Mouse (Mus musculus) urinary bladder, postnatal 10 days (tissue): Measurements from ENCODE around the gene Lpp.

Experiments used
- DNase-seq: peaks from one replicate; pipeline ENCODE4 v3.0.0; 2022; ENCODE audit warnings: low spot score

Gene Lpp

DNA sequence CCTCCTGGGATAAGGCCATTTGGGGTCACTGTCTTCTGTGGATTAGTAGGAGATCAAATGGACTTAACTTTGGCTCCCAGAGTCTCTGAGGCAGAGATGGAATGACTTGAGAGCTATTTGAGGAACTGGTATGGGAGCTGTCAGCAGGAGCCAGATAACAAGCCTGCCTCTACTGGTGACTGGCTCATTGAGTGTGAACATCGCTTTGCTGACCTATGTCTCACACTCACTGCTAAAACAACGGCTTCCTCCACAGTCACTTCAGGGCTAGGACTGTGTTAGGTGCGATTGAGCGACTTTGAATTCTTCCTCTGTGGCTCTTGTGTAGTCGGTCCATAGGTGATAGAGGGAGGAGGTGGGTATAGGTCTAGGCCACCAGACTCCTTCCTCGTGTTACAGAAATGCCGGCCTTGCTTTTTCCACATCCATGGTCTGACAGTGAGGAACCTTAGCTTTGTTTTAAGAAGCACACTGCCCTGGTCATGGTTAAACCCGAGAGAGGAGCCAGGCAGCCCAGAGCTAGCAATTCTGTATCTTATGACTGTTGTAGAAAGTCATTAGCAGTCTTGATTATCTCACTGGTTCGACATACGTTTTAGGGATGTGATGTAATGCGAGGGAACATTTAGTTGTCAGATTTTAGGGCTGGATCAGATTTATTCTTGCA, 108.5 kb downstream of the Lpp start:
- DNase-seq, result no peak

DNA sequence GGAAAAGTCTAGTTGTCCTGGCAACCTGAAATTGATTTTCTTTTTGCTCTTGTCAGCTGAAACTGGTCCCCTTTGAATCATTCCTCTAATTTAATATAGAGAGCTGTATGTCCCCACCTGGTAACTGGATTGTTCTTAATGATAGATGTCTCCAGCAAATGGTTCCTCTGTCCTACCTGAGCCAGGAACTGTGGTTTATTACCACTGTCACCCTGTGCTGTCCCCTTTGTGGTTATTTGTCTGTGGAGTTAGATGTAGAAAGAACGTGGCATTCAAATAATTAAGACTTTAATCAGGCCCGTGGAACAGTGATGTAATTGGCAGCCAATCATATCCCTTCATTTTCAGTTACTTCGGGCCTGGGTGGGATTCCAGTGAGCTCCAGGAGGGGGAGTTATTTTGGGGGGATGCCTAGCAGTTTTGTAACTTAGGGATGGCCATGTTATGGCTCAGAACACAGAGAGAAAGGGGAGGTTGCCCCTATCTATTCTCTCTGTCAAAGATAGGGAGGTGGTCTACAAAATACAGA, 109.1 kb downstream of the Lpp start:
- DNase-seq, result no peak

DNA sequence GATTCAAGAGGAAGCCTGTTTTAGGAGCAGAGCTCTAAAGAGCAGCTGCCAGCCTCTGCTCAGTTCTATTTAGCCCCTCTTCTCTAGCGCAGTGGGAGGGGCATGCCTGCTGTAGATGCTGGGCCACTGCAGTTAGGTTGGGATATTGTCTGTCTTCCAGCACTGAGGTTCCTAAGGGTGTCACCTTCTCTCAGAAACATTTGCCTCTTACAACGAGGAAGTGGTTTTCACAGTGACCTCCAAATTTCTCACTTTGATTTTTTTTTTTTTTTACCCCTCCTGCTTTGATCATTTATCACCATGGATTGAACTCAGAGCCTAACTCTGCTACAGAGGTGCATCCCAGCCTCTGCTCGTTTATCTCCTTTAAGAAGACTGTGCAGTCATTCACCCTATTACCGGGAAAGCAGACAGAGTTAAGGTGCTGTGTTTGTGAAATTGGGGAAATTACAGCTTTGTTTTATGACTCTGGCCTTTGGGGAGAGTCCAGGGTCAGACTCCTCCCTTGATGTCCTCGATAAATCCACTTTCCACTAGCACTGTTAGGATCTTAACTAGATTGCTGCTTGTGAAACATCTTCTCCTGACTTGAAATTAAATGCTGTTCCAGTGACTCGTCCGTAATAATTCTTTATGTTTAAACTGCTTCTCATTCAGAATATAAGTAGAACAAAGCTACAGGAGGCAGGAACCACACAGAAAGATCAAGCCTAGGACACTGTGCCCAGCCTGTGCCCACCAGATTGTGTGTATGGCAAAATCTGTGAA, 111.7 kb downstream of the Lpp start:
- no peak for DNase-seq

DNA sequence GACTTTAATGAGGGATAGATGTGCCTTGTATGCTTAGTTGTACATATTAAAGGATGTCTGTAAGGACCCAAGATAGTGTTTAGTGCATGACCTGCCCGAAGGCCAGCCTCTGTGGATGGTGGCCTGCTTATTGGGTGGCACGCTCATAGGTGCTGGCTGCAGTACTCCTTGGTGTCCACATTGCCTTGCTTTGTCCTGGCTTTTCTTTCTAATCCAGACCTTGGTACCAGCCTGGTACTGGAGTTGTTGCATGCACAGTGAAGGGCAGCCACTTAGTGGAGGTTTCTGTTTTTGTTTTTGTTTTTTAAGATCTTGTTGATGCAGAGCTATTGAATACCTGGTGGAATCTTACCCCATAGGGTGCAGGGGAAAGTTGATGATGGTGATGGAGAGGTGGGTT, 112.9 kb downstream of the Lpp start:
- no peak for DNase-seq

DNA sequence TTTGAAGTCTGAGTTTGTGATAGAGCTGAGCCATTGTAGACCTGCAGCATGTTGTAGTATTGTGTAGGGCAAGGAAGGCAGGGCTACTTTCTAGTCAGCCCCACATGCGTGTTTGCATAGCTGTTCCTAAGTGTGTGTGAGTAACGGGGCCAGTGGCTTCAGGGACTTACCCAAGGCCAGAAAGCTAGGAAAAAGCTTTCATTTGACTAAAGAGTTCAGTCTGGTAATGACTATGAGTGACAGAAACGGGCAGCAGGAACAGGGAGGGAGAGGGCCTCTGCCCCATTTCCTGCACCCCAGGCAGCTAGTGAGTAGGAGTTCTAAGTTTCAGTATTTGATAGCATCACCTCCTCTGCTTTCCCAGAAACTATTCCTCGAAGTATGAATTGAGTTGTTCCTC, 113.4 kb downstream of the Lpp start:
- no peak for DNase-seq

DNA sequence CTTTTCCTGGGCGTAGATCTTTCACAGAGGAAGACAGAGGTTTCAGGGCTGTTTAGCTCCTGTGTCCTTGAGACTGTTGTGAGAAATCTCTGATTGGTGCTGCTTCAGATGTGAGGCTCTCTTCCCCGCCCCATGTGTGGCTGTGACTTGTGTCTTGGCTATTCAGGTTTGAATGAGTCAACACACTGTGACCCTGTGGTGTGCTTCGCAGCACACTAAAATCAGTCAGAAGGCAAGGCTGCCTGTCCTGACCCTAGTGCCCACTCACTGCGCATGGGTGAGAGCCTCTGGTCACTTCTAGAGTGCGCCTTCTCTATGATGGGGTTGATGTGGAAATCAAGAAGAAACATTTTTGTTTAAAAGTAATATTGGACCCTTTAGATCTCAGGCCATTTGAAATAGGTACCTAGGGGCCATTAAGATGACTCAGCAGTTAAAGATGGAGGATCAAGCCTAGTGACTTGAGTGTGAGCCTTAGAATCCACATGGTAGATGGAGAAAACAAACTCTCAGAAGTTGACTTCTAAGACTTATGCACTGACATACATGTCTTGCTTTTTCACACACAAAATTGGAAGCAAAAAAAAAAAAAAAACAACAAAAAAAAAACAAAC, 114.7 kb downstream of the Lpp start:
- no peak for DNase-seq

DNA sequence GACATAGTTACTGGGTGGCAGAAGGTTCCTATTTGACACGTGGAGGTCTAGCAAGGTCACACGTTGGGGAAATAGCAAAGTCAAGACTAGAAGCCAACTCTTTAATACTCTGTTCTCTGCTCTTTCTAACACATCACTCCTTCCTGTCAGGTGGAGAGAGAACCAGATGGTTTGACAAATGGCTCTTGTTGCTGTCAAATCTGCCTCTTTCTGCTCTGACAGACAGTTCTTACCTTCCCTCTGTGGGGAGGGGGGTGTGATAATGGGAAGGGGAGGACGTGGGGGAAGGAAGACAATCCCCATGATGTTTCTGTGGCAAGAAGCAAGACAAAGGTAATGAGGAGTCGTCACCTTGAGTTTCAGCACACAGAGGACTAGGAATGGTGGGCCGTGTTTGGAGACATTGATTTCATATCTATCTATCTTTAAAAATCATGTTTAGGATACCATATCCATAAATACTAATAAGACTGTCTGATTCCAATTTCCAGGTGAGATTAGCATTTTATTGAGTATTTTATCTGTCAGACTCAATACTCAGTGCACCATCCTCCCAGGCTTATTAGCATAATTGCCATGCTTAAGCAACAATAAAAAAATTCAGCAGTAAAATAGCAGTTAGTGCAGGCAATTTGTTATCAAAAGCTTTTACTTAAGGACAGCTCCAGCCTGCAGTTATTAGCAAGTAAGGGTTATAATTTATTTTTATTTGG, 115.9 kb downstream of the Lpp start:
- DNase-seq, result no peak

DNA sequence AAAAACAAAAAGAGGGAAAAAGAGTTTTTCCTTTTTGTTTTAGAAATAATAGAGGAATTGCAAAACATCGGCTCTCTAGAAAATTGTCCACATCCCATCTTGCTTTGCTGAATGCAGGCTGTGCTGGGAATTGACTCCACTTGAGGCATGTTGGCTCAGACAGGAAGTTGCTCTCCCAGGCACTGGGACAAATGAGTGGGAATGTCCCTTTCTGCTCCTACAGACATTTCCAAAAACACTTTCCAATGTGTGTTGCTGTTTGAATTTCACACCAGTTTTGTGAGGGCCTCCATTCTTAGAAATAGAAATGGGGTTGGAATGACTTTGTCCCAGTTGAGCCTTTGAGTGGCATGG, 116.5 kb downstream of the Lpp start:
- DNase-seq, result no peak

DNA sequence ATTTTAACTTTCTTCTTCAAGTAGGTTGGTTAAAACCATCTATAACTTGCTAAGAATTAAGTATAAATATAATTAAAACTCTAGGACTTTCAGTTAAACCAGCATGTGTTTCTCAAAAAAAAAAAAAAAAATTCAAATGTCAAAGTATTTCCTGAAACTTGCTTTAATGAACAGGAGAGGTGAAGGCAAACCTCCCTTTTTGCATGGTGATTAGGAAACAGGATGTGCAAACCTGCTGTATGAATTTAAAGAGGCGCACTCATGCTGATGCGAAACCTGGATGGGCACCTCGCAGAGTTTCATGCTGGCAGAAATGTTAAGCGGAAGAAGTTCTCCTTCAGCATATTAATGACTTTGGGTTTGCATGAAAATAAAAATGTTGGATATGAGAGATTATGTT, 119.9 kb downstream of the Lpp start:
- DNase-seq, result no peak

DNA sequence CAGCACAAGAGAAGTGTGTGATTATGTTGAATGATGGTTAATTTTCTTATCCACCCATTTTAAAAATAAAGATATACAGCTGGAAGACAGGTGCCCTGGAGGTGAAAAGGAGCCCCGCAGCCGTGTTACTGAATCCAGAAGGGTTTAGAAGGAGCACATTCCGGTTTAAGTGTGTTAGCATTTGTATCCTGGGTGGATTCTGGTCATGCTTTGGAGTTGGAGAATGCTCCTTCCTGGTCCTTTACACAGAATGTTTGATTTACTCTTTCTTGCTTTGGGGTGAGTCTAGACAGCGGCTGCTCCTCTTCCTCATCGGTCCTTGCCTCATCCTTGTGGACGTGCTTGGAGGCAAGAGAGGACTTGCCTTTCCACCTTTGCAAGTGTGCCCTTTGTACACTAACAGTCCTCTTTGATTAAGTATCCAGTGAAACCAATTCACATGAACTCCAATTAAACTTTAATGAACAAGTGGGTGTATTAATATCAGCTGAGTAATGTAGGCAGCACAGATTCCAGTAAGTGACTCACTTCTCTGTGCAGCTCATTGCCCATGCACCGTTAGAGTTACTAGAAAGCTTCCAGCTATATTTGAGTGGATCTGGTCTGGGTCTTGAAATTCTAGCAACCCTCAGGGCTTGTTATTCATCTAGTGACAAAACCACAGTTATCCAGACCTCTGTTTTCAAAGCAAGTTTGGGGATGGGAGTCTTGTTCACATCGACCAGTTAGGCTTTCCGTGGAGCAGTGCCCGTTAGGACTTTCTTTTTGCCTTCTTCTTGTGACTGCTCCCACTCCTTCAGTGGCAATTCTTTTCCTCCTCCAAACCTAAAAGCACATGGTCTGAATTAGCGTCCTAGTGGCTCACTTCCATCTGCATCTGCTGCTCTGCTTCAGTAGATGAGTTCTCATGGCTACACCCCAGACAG, 121.8 kb downstream of the Lpp start:
- no peak for DNase-seq

DNA sequence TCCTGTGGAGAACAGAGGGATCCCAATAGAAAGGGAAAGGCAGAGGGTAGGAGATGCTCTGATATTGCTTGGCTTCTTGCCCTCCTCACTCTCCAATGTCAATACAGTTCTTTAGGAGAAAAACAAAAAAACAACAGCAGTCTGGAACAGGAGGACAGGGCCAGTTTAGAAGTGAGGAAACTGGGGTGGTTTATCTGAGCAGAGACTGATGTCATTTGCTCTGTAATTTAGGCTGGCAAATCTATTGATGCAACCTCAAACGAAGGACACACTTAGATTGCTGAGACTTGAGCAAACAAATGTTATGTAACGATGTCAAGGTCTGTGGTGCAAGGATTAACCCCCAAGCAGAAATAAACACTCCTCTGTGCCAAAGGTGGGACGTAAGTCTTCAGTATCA, 123.7 kb downstream of the Lpp start:
- no peak for DNase-seq

DNA sequence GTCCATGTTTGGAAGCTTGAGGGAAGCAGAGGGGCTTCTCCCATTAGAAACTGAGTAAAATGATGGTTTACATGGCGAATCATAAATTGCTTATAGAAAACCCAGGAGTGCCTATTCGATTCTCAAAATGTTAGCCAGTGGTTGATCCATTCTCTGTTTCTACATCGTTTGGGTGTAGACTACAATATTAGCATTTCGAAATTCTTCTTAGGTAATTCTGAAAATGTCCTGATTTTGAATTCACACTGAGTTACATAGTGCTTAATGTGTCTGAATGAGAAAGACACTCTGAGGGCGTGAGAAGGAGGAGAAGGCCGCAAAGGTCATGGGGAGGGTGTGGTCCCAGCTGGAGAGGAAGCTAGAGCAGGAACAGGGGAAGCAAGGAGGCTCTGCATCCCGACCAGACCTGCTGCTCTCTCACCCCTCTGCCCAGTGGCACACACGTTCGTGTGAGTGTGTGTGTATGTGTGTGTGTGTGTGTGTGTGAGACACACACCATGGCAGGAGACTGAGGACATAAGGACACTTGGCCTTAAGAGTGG, 124.3 kb downstream of the Lpp start:
- DNase-seq, result no peak

DNA sequence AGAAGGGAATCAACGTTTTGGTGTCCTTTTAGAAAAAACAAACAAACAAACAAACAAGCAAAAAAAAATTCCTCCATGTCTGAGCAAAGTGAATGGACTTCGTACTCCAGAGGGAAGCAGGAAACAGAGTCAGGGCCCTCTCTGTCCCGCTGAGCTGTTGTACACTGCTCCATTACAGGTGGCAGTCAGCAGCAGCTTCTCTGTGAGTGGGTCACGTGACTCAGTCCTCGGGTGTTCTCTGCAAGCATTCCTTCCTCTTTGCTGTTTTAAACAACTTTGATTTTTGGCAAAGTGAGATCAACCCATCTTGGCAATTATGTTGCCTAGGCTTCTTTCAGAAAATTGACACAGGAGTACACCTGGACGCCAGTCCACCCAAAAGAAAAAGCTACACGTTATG, 125.5 kb downstream of the Lpp start:
- DNase-seq, result no peak

DNA sequence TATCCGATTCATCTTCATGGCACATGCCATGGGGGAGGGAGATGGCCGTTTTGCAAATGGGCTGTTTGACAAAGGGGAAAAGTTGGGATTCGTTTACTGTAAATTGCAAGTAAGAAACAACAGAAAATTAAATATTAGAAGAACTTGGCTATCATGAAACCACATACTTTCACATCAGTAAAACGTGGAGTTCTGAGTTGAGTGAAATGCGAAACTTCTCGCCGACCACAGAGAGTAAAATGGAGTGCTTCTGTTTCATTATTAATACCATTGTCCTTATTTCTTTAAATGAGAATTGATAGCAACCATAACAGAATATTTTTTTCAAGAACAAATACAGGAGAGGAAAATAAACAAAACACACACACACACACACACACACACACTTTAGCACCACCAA, 133.9 kb downstream of the Lpp start:
- no peak for DNase-seq

DNA sequence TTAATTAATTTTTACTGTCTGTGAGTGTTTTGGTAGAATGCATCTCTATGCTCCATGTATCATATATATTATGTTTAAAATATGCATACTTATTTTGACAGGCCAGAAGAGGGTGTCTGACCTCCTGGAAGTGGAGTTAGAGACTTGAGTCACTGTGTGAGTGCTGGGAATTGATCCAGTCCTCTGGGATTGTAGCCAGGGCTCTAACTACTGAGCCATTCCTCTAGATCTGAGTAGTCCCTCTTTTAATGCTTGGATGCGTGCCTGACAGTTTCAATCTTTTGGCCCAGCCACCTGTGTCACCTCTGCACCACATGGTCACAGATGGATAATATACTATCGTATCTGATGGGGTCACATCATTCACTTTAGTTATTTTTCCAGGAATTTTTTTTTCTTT, 138.4 kb downstream of the Lpp start:
- no peak for DNase-seq

DNA sequence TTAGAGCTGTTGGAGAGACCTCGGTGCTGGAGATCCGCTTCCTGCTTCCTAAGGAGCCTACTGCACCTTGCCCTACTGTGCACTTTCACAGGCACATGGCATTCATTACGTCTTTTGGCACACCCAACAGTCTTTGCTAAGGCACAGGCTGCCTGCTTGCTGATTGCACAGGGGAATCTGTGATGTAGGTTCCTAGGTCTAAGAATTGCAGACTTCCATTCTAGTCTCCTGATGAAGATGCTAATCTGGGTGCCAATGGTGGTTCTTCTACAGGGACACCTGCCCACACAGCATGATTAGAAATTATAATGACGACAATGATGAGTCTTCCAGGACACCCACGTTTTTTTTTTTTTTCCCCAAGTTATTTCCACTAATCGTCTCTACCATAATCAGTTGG, 141.9 kb downstream of the Lpp start:
- no peak for DNase-seq

DNA sequence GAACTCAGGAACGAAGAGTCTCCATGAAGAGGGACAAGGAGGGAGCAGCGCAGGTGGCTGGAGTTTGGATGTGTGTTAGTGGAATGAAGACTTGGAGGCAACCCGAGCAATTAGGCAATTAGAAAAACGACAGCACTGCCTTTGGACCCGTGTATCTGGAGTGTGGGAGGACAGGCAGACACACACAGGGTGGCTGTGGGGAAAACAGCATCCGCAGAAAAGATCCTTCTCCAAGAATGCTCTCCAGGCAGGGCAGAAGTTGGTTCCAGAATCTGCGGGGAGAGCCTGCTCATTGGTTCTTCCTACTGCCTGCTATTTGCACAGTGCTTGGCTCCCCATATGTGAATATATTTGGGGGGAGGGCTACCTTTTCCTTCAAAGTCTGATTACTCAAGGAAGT, 143.0 kb downstream of the Lpp start:
- DNase-seq, result no peak

DNA sequence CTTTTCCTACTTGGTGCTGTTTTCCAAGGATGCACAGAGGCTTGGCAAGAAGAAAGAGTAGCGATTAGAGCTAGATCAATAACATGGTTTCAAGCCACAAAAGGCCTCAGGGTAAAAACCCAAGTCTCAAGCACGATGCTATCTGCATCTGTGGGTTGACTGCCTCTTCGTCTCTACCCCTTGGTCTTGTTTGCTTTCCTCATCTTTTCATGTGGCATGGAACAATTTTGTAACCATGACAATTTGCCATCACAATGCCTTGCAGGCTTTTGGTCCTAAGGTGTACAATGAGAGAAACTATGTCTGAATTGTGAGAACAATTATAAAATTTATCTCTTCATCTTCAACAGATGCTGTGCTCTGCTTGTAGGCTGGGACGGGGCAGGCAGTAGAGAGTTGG, 145.7 kb downstream of the Lpp start:
- DNase-seq, result no peak

DNA sequence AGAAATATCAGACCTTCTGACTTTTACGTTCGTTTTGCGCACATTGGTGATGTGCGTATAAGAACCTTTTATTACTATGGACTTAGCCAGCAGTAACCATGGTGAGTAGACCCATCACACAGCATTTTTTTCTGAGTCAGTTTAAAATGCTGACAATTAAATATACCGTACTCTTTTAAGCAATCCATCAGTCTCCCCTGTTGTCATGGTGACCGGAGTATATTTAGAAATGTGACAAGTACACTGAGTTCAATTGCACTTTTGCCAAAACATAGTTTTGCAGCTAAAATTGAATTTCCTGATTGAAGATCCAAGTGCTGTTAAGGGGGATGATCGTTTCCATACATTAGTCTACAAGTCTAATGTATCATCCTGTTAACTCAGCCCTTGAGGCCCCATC, 149.6 kb downstream of the Lpp start:
- DNase-seq, result no peak

DNA sequence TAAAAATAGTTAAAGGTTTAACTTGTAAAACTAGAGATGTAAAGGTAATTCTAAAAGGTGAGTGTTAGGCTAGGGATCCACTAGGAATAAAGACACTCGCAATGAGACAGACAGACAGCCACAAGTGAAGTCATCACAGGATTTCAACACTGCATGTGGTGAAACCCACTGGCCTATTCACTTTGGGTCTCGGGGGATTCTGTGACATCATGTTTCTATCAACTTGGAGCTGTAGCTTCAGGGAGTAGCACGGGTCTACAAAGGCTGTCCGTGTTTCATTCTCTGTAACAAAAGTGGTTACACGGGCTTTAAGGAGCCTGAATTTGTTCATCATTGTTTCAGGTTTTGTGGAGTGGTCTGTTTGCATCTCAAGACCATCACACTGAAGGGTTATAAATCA, 152.1 kb downstream of the Lpp start:
- no peak for DNase-seq

DNA sequence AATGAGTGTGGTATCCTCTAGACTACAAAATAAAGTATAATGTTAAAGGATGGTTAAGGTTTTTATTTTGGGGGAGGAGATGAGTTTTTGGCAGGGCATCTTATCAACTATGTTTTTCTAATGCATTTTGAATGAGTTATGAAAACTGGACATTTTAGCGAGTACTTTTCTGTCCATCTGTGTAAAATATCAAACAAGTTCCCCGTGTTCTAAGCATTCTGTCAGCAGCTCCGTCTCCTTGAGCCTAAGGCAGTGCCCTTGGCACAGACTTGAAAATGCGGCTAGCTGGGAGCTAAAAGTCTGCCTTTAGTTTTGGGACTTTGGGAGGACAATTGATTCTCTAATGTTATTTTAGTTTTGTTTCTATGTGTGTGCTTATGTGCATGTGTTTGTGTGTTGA, 165.2 kb downstream of the Lpp start:
- DNase-seq, result no peak
